Mouse (Mus musculus) ovary, adult 10 weeks (tissue): ENCODE data around the gene Bhmt2. TPM values are rescaled to one million over a fixed set of nuclear protein-coding genes. Genes with fewer than 3 reads are reported as not detected.

Source experiments
- polyA plus RNA-seq: library from polyadenylated mRNA; stranded (reverse); fragments of 350-450 nt; fragmentation: Illumina TruSeq; extraction: RNeasy Lipid Tissue Mini Kit (QIAGEN cat#74804); gene quantifications from one replicate; pipeline ENCODE4 v1.2.3, GENCODE M21; 2014

Bhmt2 gene
- not detected for polyA plus RNA-seq

DNA sequence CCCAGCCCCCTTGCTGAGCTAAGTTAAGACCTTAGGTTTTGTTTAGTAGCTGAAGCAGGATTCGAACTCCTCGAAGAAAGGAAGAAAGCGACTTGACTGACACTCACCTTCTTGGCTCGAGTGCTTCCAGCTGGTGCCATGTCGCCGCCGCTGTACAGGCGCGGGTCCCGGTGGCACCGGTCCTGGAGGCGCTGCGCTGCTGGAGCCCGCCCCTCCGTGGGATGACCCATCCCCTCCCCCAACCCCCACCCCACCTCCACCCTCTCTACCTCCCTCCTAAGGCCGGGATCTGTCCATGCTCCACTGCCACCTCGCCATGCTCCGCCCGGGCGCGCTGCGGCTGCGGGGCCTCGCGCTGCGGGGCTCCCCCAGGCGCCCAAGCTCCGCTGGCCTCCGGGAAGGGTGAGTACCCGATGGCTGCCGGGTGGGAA, at the start of gene Bhmt2, which contains the start of gene Dmgdh:
Gene Bhmt2, minus strand, starts transcription at position 172 of the 431 bp plus-strand sequence.
Gene Dmgdh, plus strand, starts transcription at position 303 of the 431 bp plus-strand sequence.

DNA sequence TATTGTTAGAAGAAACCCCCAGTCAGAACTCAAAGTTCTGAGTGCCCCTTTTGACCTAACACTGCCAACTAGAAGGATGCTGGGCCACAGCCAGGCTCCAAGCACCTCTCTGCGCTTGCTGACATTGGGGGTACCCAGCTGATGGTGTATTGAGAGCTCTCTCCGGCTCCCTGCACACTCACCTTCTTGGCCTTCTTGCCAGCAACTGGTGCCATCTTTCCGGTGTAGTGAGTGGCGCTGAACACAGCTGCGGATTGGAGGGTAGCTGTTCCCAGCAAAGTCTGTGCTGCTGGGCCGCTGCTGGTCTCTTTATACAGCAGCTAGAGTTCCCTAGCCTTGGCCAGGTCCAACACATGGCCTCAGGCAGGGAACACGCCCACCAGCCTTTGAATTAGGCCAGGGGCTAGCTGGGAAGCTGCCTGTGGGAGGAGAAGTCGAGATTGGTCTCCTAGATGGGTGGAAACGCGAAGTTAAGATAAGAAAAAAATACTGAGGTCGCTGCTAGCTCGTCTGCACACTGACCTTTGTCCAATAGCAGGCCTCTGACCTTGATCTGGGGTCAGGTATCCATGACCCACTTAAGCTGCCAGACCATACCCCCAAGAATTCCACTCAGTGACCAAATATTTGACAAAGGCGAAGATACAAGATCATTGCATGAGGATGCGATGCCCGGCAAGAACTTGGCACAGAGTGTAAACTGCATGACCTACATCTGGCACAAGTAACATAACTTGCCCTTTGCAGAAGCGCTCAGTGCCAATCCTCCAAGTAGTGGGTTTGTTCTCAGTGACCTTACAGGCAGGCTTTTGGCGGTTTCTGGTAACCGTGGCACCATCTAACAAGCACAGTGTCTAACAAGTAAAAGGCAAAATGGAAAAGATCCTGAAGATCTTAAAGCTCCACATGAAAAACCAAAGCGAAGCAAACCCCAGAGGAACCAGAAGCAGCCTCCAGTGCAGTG, 36.5 kb downstream of the Bhmt2 start, which contains the start of gene Bhmt:
Gene Bhmt, minus strand, starts transcription at position 680 of the 964 bp plus-strand sequence.

Other genes with a start within 250 kb of the Bhmt2 start
- 145 TPM for gene Jmy, start 174.5 kb downstream of the Bhmt2 start, polyA plus RNA-seq
- 1.5 TPM for gene Bhmt, start 36.3 kb downstream of the Bhmt2 start, polyA plus RNA-seq
- gene Dmgdh, start 131 bp upstream of the Bhmt2 start, polyA plus RNA-seq: 0.20 TPM
- 69.3 TPM for gene Arsb, start 97.3 kb upstream of the Bhmt2 start, polyA plus RNA-seq